Mouse (Mus musculus) forebrain, embryonic 10.5 days (tissue): Measurements from ENCODE around the gene Rps3. TPM values are rescaled to one million over a fixed set of nuclear protein-coding genes. Genes with fewer than 3 reads are reported as not detected.

Source experiments
- DNase-seq: peaks from one replicate; pipeline ENCODE4 v3.0.0-alpha.2; 2017; ENCODE audit warnings: low spot score; ENCODE audit errors: extremely low spot score
- H3K27ac ChIP-seq: fragments of 300-500 bp; sonication (generic); 2 replicates; pipeline ENCODE4 v1.5.1; 2016; ENCODE audit warnings: mild to moderate bottlenecking
- H3K27me3 ChIP-seq: fragments of 300-500 bp; sonication (generic); 2 replicates; pipeline ENCODE4 v1.6.1; 2016; ENCODE audit warnings: mild to moderate bottlenecking; ENCODE audit not compliant: poor library complexity, severe bottlenecking
- H3K36me3 ChIP-seq: fragments of 300-500 bp; sonication (generic); replicated peaks from 2 replicates; pipeline ENCODE4 v1.6.1; 2016; ENCODE audit warnings: mild to moderate bottlenecking, moderate library complexity
- H3K4me1 ChIP-seq: fragments of 300-500 bp; sonication (generic); 2 replicates; pipeline ENCODE4 v1.6.1; 2016
- H3K4me3 ChIP-seq: fragments of 300-500 bp; sonication (generic); 2 replicates; pipeline ENCODE4 v1.5.1; 2016; ENCODE audit warnings: mild to moderate bottlenecking, moderate library complexity
- H3K9me3 ChIP-seq: fragments of 300-500 bp; sonication (generic); 2 replicates; pipeline ENCODE4 v1.6.1; 2016; ENCODE audit warnings: mild to moderate bottlenecking, moderate library complexity
- WGBS: fragments of 180-500 bp; shearing (Covaris S2); methylation state at CpG from one replicate; pipeline ENCODE4 v1.1.7; 2016; 5-methylcytosine and 5-hydroxymethylcytosine counted together
- polyA plus RNA-seq: library from polyadenylated mRNA; unstranded; fragments of >200 nt; fragmentation: Nextera tagmentation; extraction: Ambion mirVana; gene quantifications from 2 replicates; pipeline ENCODE4 v1.2.1, GENCODE M21; 2016

Gene Rps3
- polyA plus RNA-seq, 1 experiment from 2014 or later = 762 TPM

- Histone ChIP-seq H3K4me3 (no peak overlapping the region), H3K27me3 (no peaks in the 10 kb centered on the region), H3K27ac (peak overlapping the region; percentile 20; the same call in 1 of the 2 replicates), H3K4me1 (peaks cover 45% of the 10 kb centered on the region), H3K9me3 (no peaks in the 10 kb centered on the region), H3K36me3 (0 out of 2 replicates have a peak, but pooled peaks cover 2% of the 10 kb centered on the region)
- 61% methylated on average over 8 of the region's 8 CpGs for WGBS
- DNase-seq = no peak
Measured at GRCm38 (mm10) chr7:99449063-99449462, 34.5 kb downstream of the Rps3 start.

DNA sequence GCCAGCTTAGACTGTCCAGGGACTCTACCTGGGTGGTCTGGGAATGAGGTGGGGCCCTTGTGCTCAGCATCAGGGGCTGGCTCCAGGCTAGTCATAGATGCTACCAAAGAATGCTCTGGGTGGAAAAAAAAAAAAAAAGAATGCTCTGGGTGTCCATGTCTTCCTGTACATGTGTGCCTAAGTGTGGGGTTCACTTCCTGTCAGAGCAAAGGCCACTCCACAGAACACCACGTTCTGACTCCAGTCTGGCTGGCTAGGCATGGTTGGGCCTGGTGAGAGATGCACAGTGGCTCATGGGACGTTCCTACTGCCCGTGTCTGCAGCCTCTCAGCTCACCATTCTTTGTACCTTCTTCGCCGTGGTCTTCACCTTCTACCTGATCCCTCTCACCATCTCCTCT lies 34.9 kb downstream of the Rps3 start:
- no peak for DNase-seq
- Histone ChIP-seq H3K36me3 (0 out of 2 replicates have a peak, but pooled peaks cover 2% of the 10 kb centered on the region), H3K9me3 (no peaks in the 10 kb centered on the region), H3K27me3 (no peaks in the 10 kb centered on the region), H3K4me3 (no peak overlapping the region), H3K27ac (peak overlapping the region; percentile 60), H3K4me1 (peaks cover 45% of the 10 kb centered on the region)
- WGBS = 87% methylated on average over 5 of the region's 5 CpGs

GRCm38 (mm10) chr7:99447323-99447722 lies 36.2 kb downstream of the Rps3 start:
- Histone ChIP-seq H3K27ac (peak overlapping the region; percentile 40; the same call in 1 of the 2 replicates), H3K27me3 (no peaks in the 10 kb centered on the region), H3K4me3 (no peak overlapping the region), H3K4me1 (peaks cover 52% of the 10 kb centered on the region), H3K9me3 (no peaks in the 10 kb centered on the region), H3K36me3 (0 out of 2 replicates have a peak, but pooled peaks cover 2% of the 10 kb centered on the region)
- no peak for DNase-seq
- 49% methylated on average over 5 of the region's 5 CpGs for WGBS

DNA sequence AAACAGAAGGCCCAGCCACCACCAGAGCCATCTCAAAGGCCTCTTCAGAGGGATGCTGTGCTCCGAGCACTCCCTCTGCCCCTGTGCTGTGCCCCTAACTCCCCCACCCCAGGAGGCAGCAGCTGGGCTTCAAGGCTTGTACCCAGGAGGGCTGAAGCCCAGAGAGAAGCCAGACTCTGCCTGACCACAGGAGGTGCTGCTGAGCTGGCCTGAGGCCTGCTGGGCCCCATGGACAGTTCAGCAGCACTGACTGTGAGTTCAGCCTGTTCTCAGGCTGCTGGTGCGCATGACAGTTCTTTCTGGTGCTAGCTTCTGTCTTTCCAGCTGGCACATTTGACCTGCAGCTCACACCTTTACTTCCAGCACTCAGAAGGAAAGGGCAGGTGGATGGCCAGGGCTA lies 37.7 kb downstream of the Rps3 start:
- WGBS = 69% methylated on average over 2 of the region's 2 CpGs
- DNase-seq = no peak
- Histone ChIP-seq H3K4me3 (no peak overlapping the region), H3K4me1 (peaks cover 65% of the 10 kb centered on the region), H3K27ac (peak overlapping the region; percentile 60; the same call in 1 of the 2 replicates), H3K27me3 (no peaks in the 10 kb centered on the region), H3K9me3 (no peaks in the 10 kb centered on the region), H3K36me3 (0 out of 2 replicates have a peak, but pooled peaks cover 2% of the 10 kb centered on the region)

- Histone ChIP-seq H3K4me1 (peaks cover 49% of the 10 kb centered on the region), H3K27ac (no peak overlapping the region), H3K36me3 (0 out of 2 replicates have a peak, but pooled peaks cover 2% of the 10 kb centered on the region), H3K9me3 (no peaks in the 10 kb centered on the region), H3K27me3 (no peaks in the 10 kb centered on the region), H3K4me3 (no peak overlapping the region)
- no peak for DNase-seq
- WGBS = 73% methylated on average over 6 of the region's 6 CpGs
Measured at GRCm38 (mm10) chr7:99444012-99444411, 39.5 kb downstream of the Rps3 start.

- peak overlapping the region; percentile 67; the same call in 1 of the 2 replicates for H3K27ac ChIP-seq
- no peaks in the 10 kb centered on the region for H3K27me3 ChIP-seq
- 69% methylated on average over 5 of the region's 5 CpGs for WGBS
- no peak for DNase-seq
- H3K4me3 ChIP-seq = no peak overlapping the region
- no peaks in the 10 kb centered on the region for H3K9me3 ChIP-seq
- H3K36me3 ChIP-seq = 0 out of 2 replicates have a peak, but pooled peaks cover 2% of the 10 kb centered on the region
- peaks cover 46% of the 10 kb centered on the region for H3K4me1 ChIP-seq
Measured at GRCm38 (mm10) chr7:99443164-99443563, 40.4 kb downstream of the Rps3 start.

DNA sequence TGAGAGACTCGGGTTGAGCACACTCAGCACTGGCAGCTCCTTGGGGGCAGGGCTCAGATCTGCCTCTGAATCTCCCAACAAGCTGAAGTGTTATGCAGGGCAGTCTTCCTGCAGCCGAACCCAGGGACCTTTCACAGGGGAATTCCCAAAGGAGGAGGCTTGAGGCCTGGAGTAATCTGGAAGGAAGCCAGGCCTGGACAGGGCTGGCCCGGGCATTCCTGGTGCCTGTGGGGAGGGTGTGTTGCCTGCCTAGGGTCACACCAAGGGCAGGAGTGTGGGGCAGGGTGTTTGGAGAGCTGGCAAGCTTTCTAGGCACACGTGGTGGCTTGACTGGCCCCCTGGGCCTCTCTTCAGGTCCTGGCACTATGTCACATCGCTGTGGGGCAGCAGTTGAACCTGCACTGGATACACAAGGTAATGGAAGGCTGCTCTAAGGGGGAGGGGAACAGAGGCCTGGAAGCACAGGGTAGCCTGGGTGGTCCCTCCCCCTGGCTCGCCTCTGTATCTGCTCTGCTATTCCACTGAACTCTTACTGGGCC lies 41.9 kb downstream of the Rps3 start:
- no peaks in the 10 kb centered on the region for H3K9me3 ChIP-seq
- no peak for DNase-seq
- 0 out of 2 replicates have a peak, but pooled peaks cover 2% of the 10 kb centered on the region for H3K36me3 ChIP-seq
- no peaks in the 10 kb centered on the region for H3K27me3 ChIP-seq
- H3K27ac ChIP-seq = peak overlapping the region; percentile 68
- H3K4me1 ChIP-seq = peaks cover 44% of the 10 kb centered on the region
- 40% methylated on average over 6 of the region's 6 CpGs for WGBS
- no peak overlapping the region for H3K4me3 ChIP-seq

DNA sequence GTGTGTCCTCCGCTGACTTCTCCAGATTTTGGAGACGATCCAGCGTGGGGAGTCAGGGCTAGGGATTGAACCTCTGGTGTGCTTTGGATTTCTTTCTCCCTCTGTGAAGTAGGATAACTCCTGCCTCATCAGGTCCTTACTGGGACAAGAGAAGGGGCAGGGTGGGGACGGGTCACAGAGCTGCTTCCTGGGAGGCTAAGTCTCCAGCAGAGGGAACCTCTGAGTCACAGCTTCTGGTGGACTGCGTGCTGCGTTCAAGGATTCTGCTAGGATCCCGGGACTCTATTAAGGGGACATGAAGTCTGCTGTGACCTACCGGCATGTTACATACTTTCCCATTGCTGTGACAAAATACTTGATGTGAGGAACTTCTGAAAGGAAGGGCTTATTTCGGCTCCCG lies 44.7 kb downstream of the Rps3 start:
- H3K4me3 ChIP-seq = no peak overlapping the region
- H3K27me3 ChIP-seq = peaks cover 5% of the 10 kb centered on the region; the same call in 1 of the 2 replicates
- H3K27ac ChIP-seq = no peak overlapping the region; the same call in 1 of the 2 replicates
- 71% methylated on average over 10 of the region's 10 CpGs for WGBS
- H3K36me3 ChIP-seq = no peaks in the 10 kb centered on the region
- no peak for DNase-seq
- H3K4me1 ChIP-seq = peaks cover 64% of the 10 kb centered on the region
- no peaks in the 10 kb centered on the region for H3K9me3 ChIP-seq

GRCm38 (mm10) chr7:99436530-99436929 lies 47.0 kb downstream of the Rps3 start:
- peaks cover 68% of the 10 kb centered on the region for H3K4me1 ChIP-seq

DNA sequence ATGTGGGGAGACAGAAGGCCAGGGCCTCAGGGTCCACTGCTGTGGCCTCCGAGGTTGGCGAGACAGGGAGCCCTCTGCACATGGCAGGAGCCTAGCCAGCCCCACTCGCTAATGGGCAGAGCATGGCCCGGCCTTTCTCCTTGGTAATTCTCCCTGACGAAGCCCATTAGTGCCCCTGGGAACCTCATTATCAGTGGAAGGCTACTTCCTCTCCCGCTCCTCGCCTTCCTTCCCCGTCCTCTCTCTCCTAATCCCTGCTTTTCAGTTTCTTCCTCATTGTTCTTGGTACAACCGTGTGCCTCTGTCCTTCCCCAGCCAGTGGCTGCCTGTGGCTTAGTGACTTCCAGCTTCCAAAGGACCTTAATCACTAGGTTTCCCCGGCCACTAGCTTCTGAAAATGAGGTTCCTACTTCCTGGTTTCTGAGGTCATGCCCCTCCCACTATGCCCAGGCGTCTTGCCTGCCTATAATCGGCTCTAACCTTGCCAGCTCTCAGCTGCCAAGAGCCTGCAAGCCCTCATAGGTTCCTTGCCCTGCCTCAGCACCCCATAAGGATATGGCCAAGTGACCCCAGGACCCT lies 48.8 kb downstream of the Rps3 start:
- H3K4me1 ChIP-seq = peaks cover 69% of the 10 kb centered on the region
- H3K36me3 ChIP-seq = no peaks in the 10 kb centered on the region
- no peak for DNase-seq
- peaks cover 5% of the 10 kb centered on the region; the same call in 1 of the 2 replicates for H3K27me3 ChIP-seq
- WGBS = 14% methylated on average over 12 of the region's 12 CpGs
- no peaks in the 10 kb centered on the region for H3K9me3 ChIP-seq
- peak overlapping the region; percentile 74 for H3K27ac ChIP-seq
- no peak overlapping the region for H3K4me3 ChIP-seq

More at GRCm38 (mm10) chr7:99436530-99436929, 47.0 kb downstream of the Rps3 start:
- WGBS = 5% methylated on average over 4 of the region's 4 CpGs
- DNase-seq = no peak
- H3K27me3 ChIP-seq = peaks cover 5% of the 10 kb centered on the region; the same call in 1 of the 2 replicates
- no peak overlapping the region for H3K4me3 ChIP-seq
- no peaks in the 10 kb centered on the region for H3K36me3 ChIP-seq
- peak overlapping the region; percentile 69 for H3K27ac ChIP-seq
- no peaks in the 10 kb centered on the region for H3K9me3 ChIP-seq

DNA sequence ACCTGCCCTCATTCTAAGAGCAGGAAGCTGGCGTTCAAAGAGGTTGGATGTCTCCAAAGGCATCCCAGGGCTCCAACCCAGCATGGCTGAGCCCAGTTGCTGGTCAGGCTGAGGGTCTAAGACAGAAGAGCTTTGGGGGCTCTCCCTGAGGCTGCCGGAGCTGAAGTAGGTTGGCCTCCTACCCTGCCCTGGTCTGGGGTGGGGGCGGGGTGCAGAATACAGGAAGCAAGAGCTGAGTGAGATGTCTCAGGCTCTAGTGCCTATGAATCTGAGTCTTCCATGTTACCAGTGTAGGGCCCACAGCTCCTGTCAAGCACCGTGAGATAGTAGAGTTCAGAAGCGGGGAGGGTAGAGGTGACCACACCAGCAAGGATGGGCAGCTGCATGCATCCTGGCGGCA lies 50.7 kb downstream of the Rps3 start:
- Histone ChIP-seq H3K9me3 (no peaks in the 10 kb centered on the region), H3K27ac (peak overlapping the region; percentile 63), H3K4me1 (peaks cover 70% of the 10 kb centered on the region), H3K4me3 (no peak overlapping the region), H3K27me3 (peaks cover 5% of the 10 kb centered on the region; the same call in 1 of the 2 replicates), H3K36me3 (no peaks in the 10 kb centered on the region)
- WGBS = 86% methylated on average over 6 of the region's 6 CpGs
- no peak for DNase-seq

- Histone ChIP-seq H3K4me3 (no peak overlapping the region), H3K4me1 (peaks cover 71% of the 10 kb centered on the region), H3K27me3 (peaks cover 5% of the 10 kb centered on the region; the same call in 1 of the 2 replicates), H3K36me3 (no peaks in the 10 kb centered on the region), H3K27ac (peak overlapping the region; percentile 63), H3K9me3 (no peaks in the 10 kb centered on the region)
- WGBS = 76% methylated on average over 14 of the region's 14 CpGs
- DNase-seq = no peak
Measured at GRCm38 (mm10) chr7:99432248-99432647, 51.3 kb downstream of the Rps3 start.

DNA sequence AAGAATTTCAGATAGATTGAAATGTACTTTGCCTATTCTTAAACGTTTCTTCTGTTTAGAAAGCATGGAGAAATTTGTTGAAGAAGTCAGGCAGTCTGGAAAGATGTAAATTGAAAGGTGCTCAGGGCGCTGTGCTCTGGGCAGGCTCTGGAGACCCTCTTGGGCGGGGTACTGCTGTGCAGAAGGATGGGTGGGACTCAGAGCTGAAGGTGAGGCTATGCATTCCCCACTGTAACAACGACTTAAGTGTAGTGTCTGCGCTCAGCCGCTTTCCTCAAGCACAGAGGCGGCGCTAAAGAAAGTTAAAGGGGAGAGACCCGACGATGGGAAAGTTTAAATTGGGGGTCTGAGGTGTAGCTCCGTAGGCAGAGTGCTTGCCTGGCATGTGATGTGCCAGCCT lies 53.3 kb downstream of the Rps3 start:
- 66% methylated on average over 11 of the region's 11 CpGs for WGBS
- no peaks in the 10 kb centered on the region for H3K9me3 ChIP-seq
- H3K27ac ChIP-seq = no peak overlapping the region
- peaks cover 5% of the 10 kb centered on the region; the same call in 1 of the 2 replicates for H3K27me3 ChIP-seq
- no peaks in the 10 kb centered on the region for H3K36me3 ChIP-seq
- no peak overlapping the region for H3K4me3 ChIP-seq
- DNase-seq = no peak
- peaks cover 63% of the 10 kb centered on the region for H3K4me1 ChIP-seq
